Mouse (Mus musculus): ENCODE results near the gene Msl1. TPM values are rescaled to one million over a fixed set of nuclear protein-coding genes. Genes with fewer than 3 reads are reported as not detected.

Gene Msl1
- polyA plus RNA-seq, 1 experiment from 2014 or later, result 17.5 TPM

DNA sequence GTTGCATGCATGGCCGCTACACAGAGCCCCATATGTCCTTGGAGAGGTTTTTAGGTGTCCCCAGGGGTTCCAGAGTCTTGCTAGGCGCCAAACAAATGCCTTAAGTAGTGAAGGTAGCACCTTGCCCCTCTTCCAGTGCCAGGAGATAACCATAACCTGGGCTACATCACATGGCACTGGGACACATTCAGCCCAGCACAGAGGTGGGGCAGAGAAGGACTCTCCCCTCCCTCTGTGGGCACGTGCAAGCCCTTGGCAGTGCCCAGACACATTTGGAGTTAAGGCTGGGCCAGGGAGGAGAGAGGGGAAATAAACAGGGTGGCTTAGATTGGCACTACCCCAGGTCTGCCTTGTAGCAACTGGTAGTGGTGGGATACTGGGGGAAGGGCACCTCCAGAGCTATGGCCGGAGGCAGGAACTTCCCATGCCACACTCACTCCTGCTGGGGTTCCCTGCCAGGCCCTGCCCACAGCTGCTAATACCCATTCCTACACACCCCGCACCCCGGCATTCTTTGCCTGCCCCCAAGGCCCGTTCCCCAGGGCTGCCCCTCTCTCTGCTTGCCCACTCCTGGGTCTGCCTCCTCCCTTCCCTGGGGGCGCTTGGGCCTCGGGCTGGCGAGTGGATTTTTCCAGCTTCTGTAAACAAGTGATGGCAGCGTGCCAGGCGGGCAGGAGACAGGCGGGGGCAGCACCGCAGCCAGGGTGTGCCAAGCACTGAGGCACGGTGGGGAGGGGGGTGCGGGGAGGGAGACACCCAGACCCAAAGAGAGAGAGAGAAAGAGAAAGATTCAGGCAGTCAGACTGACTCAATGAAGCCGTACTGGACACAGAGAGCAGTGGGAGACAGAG is 44.7 kb upstream of the Msl1 start:
- H3K27me3 ChIP-seq (replicated peaks; ENCODE audit: control insufficient read depth, insufficient read depth, low read length), result no peaks in the 10 kb centered on the region
- H3K4me1 ChIP-seq (replicated peaks; ENCODE audit: control insufficient read depth, insufficient read depth, low read length), result peaks cover 89% of the 10 kb centered on the region
- H3K9me3 ChIP-seq (ENCODE audit: control insufficient read depth, low read length), result no peaks in the 10 kb centered on the region
- H3K4me2 ChIP-seq (ENCODE audit: low read length), result peak overlapping the region; percentile 39
- peak overlapping the region; percentile 73 for H3K27ac ChIP-seq (ENCODE audit: low read depth)
- no peak for ATAC-seq (replicated peaks; ENCODE audit: low FRiP score, low TSS enrichment, low read depth)
- WGBS, result 28% methylated on average over 17 of the region's 17 CpGs
- no peak overlapping the region for H3K4me3 ChIP-seq (ENCODE audit: low read depth, low read length)
- no peak for DNase-seq (ENCODE audit: low spot score)
- H3K9ac ChIP-seq (ENCODE audit: low read length), result 0 out of 2 replicates have a peak overlapping the region, but pooled peaks have one; percentile 22
- H3K36me3 ChIP-seq (ENCODE audit: control insufficient read depth, insufficient read depth, low read length), result peaks cover 14% of the 10 kb centered on the region

DNA sequence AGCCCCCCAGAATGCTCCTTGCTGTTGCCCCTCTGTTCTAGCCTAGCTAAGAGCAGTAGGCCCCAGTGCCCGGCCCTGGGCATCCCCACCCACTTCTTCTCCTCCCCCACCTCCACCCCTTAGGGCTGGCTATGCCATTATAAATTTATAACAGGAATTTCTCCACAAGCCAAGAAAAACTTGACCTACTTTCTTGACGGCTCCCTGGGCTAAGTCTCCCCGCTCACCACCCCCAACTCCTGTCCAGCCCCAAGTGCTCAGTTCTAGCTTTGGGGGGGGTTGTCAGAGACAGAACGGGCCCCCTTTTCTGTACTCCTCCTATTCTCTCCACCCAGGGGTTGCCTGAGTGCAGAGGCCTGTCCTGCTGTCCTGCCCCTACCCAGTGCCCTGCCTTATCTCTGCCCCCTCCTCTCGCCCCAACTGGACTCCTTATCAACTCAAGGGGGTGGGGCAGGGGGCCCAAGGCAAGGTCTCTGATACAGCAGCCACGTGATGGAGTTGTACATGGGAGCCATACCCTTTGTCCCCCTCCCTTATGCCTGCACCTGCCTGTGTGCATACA is 44.0 kb upstream of the Msl1 start:
- H3K27me3 ChIP-seq (replicated peaks; ENCODE audit: control insufficient read depth, insufficient read depth, low read length), result no peaks in the 10 kb centered on the region
- 0 out of 2 replicates have a peak overlapping the region, but pooled peaks have one; percentile 22 for H3K9ac ChIP-seq (ENCODE audit: low read length)
- peaks cover 21% of the 10 kb centered on the region for H3K36me3 ChIP-seq (ENCODE audit: control insufficient read depth, insufficient read depth, low read length)
- peak overlapping the region; percentile 39 for H3K4me2 ChIP-seq (ENCODE audit: low read length)
- H3K4me1 ChIP-seq (replicated peaks; ENCODE audit: control insufficient read depth, insufficient read depth, low read length), result peaks cover 86% of the 10 kb centered on the region
- 0 out of 2 replicates have a peak overlapping the region, but pooled peaks have one; percentile 1 for H3K4me3 ChIP-seq (ENCODE audit: low read depth, low read length)
- no peaks in the 10 kb centered on the region for H3K9me3 ChIP-seq (ENCODE audit: control insufficient read depth, low read length)
- ATAC-seq (replicated peaks; ENCODE audit: low FRiP score, low TSS enrichment, low read depth) (peak; percentile 50), DNase-seq (ENCODE audit: low spot score) (no peak)
- H3K27ac ChIP-seq (ENCODE audit: low read depth), result peak overlapping the region; percentile 73
- 28% methylated on average over 6 of the region's 6 CpGs for WGBS

DNA sequence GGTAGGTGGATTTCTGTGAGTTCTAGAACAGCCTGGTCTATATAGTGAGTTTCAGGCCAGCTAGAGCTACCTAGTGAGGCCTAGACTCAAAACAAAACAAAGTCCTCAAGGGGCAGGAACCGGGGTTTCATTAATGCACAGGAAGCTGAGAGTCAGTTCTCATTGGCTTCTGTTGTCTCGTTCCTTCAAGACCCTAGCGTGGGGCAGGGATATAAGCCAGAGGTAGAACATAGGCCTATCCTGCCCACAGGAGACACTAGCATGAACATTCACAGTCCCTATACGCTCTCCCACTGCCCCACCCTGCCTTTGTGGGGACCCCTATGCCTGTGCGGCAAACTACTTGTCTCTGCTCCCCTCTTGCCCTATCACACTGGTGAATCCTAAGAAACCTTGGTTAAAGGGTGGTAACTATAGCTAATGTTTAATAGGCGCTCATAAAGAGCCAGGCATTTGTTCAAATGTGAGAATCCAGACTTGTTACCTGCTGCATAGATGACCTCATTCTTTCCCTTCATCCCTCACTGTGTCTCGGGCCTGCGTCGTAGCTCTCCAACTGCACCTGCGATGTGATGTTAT is 42.7 kb upstream of the Msl1 start:
- Histone ChIP-seq H3K27ac (ENCODE audit: low read depth) (peak overlapping the region; percentile 73), H3K4me3 (ENCODE audit: low read depth, low read length) (no peak overlapping the region), H3K4me2 (ENCODE audit: low read length) (0 out of 2 replicates have a peak overlapping the region, but pooled peaks have one; percentile 1), H3K4me1 (replicated peaks; ENCODE audit: control insufficient read depth, insufficient read depth, low read length) (peaks cover 77% of the 10 kb centered on the region), H3K9me3 (ENCODE audit: control insufficient read depth, low read length) (no peaks in the 10 kb centered on the region), H3K27me3 (replicated peaks; ENCODE audit: control insufficient read depth, insufficient read depth, low read length) (no peaks in the 10 kb centered on the region), H3K9ac (ENCODE audit: low read length) (no peak overlapping the region), H3K36me3 (ENCODE audit: control insufficient read depth, insufficient read depth, low read length) (peaks cover 34% of the 10 kb centered on the region)
- DNase-seq (ENCODE audit: low spot score) (no peak), ATAC-seq (replicated peaks; ENCODE audit: low FRiP score, low TSS enrichment, low read depth) (no peak)
- whole genome bisulfite sequencing, result 74% methylated on average over 10 of the region's 10 CpGs

GRCm38 (mm10) chr11:98753264-98753663 is 42.1 kb upstream of the Msl1 start:
- 94% methylated on average over 5 of the region's 5 CpGs for WGBS
- H3K4me1 ChIP-seq (replicated peaks; ENCODE audit: control insufficient read depth, insufficient read depth, low read length), result peaks cover 71% of the 10 kb centered on the region
- H3K9ac ChIP-seq (ENCODE audit: low read length), result no peak overlapping the region

GRCm38 (mm10) chr11:98754151-98754620 is 41.1 kb upstream of the Msl1 start:
- ATAC-seq (replicated peaks; ENCODE audit: low FRiP score, low TSS enrichment, low read depth) (no peak), DNase-seq (ENCODE audit: low spot score) (no peak)
- Histone ChIP-seq H3K27me3 (replicated peaks; ENCODE audit: control insufficient read depth, insufficient read depth, low read length) (no peaks in the 10 kb centered on the region), H3K4me2 (ENCODE audit: low read length) (no peak overlapping the region), H3K4me3 (ENCODE audit: low read depth, low read length) (no peak overlapping the region), H3K27ac (ENCODE audit: low read depth) (peak overlapping the region; percentile 54; the same call in 1 of the 2 replicates), H3K9ac (ENCODE audit: low read length) (no peak overlapping the region), H3K4me1 (replicated peaks; ENCODE audit: control insufficient read depth, insufficient read depth, low read length) (peaks cover 62% of the 10 kb centered on the region), H3K9me3 (ENCODE audit: control insufficient read depth, low read length) (no peaks in the 10 kb centered on the region), H3K36me3 (ENCODE audit: control insufficient read depth, insufficient read depth, low read length) (peaks cover 44% of the 10 kb centered on the region)
- 64% methylated on average over 9 of the region's 9 CpGs for WGBS

More at GRCm38 (mm10) chr11:98753264-98753663, 42.1 kb upstream of the Msl1 start:
- Histone ChIP-seq H3K4me2 (ENCODE audit: low read length) (no peak overlapping the region), H3K27me3 (replicated peaks; ENCODE audit: control insufficient read depth, insufficient read depth, low read length) (no peaks in the 10 kb centered on the region), H3K4me3 (ENCODE audit: low read depth, low read length) (no peak overlapping the region), H3K9me3 (ENCODE audit: control insufficient read depth, low read length) (no peaks in the 10 kb centered on the region), H3K36me3 (ENCODE audit: control insufficient read depth, insufficient read depth, low read length) (peaks cover 37% of the 10 kb centered on the region), H3K27ac (ENCODE audit: low read depth) (no peak overlapping the region)
- ATAC-seq (replicated peaks; ENCODE audit: low FRiP score, low TSS enrichment, low read depth), result no peak
- no peak for DNase-seq (ENCODE audit: low spot score)

DNA sequence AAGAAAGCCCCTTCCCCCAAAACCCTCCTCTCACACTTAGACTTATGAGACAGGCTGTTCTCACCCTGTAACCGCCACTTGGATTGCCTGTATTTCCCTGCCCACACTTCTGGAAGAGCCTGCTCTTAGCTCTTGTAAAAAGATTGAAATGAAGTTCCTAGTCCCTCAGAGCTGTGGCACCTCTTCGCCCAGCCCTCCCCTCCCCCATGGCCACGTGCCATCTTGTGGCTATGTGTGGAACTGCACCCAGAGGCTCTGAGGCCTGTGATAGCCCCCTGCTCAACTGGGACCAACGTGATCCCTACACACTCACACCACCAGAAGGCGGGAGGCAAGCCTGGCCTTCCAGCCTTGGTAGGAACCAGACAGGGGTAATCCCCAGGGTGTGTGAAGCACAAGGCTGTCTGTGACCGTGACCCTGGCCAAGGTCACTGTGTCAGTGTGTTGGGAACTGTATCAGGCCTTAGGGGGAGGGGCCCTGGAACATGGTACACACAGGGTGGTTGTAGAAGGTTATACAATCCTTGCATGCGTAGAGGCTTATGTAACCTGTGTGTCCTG is 40.6 kb upstream of the Msl1 start:
- 21% methylated on average over 7 of the region's 7 CpGs for WGBS
- H3K36me3 ChIP-seq (ENCODE audit: control insufficient read depth, insufficient read depth, low read length), result peaks cover 47% of the 10 kb centered on the region
- no peak overlapping the region for H3K4me2 ChIP-seq (ENCODE audit: low read length)
- H3K4me3 ChIP-seq (ENCODE audit: low read depth, low read length), result no peak overlapping the region
- H3K27ac ChIP-seq (ENCODE audit: low read depth), result peak overlapping the region; percentile 54; the same call in 1 of the 2 replicates
- H3K9ac ChIP-seq (ENCODE audit: low read length), result no peak overlapping the region
- H3K27me3 ChIP-seq (replicated peaks; ENCODE audit: control insufficient read depth, insufficient read depth, low read length), result no peaks in the 10 kb centered on the region
- H3K4me1 ChIP-seq (replicated peaks; ENCODE audit: control insufficient read depth, insufficient read depth, low read length), result peaks cover 56% of the 10 kb centered on the region
- ATAC-seq (replicated peaks; ENCODE audit: low FRiP score, low TSS enrichment, low read depth), result 0 out of 2 replicates have a peak, but pooled peaks have one; percentile 13
- DNase-seq (ENCODE audit: low spot score), result peak; percentile 90
- H3K9me3 ChIP-seq (ENCODE audit: control insufficient read depth, low read length), result no peaks in the 10 kb centered on the region

DNA sequence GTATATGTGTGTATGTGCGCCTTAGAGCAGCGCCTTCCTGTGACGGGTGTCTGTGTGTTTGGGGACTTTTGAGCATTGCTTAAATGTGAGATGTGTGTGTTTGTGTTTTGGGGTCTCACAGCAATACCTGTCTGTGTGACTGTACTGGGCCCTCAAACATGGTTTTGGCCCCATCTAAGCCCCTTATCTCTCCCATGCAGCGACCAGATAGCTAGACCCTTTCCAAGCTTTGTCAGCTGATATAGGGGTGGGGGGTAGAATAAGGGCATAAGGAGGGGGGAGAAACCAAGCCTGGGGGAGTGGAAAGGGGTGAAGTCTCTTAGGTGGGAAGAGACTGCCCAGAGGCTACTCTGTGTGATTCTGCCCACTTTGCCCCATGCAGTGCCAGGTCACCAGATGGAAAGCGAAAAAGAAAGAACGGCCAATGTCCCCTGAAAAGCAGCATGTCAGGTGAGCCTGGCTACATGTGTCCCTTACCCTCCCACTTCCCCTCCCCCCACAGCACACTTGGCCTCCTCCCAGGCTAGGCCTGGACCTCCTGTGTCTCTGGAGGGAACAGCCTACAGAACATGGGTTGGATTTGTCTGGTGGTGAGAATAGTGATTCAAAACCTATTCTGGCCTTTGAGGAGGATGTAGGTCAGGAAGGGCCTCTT is 39.5 kb upstream of the Msl1 start:
- H3K36me3 ChIP-seq (ENCODE audit: control insufficient read depth, insufficient read depth, low read length), result peaks cover 59% of the 10 kb centered on the region
- H3K4me3 ChIP-seq (ENCODE audit: low read depth, low read length), result no peak overlapping the region
- no peak for ATAC-seq (replicated peaks; ENCODE audit: low FRiP score, low TSS enrichment, low read depth)
- H3K27ac ChIP-seq (ENCODE audit: low read depth), result no peak overlapping the region
- peaks cover 45% of the 10 kb centered on the region for H3K4me1 ChIP-seq (replicated peaks; ENCODE audit: control insufficient read depth, insufficient read depth, low read length)
- no peak for DNase-seq (ENCODE audit: low spot score)
- no peaks in the 10 kb centered on the region for H3K9me3 ChIP-seq (ENCODE audit: control insufficient read depth, low read length)
- WGBS, result 91% methylated on average over 6 of the region's 6 CpGs
- no peak overlapping the region for H3K4me2 ChIP-seq (ENCODE audit: low read length)
- H3K27me3 ChIP-seq (replicated peaks; ENCODE audit: control insufficient read depth, insufficient read depth, low read length), result no peaks in the 10 kb centered on the region
- H3K9ac ChIP-seq (ENCODE audit: low read length), result no peak overlapping the region

DNA sequence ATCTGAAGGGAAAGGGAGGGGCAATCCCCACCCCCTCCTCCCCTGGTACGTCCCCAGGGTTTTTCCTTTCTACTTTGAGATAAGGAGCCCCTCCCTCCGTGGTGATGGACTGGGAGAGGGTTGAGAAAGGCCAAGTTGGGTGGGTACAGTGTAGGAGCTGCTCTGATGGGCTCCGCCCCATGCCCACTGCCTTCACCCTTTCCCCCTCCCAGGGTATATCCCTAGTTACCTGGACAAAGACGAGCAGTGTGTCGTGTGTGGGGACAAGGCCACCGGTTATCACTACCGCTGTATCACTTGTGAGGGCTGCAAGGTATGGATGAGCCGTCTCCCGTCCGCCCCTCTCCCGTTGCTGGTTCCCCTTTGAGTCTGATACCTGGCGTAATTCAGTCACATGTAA is 38.6 kb upstream of the Msl1 start:
- H3K4me3 ChIP-seq (ENCODE audit: low read depth, low read length), result no peak overlapping the region

More for the DNA sequence above, 38.6 kb upstream of the Msl1 start:
- Histone ChIP-seq H3K27me3 (replicated peaks; ENCODE audit: control insufficient read depth, insufficient read depth, low read length) (no peaks in the 10 kb centered on the region), H3K36me3 (ENCODE audit: control insufficient read depth, insufficient read depth, low read length) (peaks cover 68% of the 10 kb centered on the region), H3K4me2 (ENCODE audit: low read length) (no peak overlapping the region), H3K9ac (ENCODE audit: low read length) (no peak overlapping the region), H3K27ac (ENCODE audit: low read depth) (no peak overlapping the region), H3K4me1 (replicated peaks; ENCODE audit: control insufficient read depth, insufficient read depth, low read length) (peaks cover 36% of the 10 kb centered on the region), H3K9me3 (ENCODE audit: control insufficient read depth, low read length) (no peaks in the 10 kb centered on the region)
- WGBS, result 83% methylated on average over 12 of the region's 12 CpGs
- DNase-seq (ENCODE audit: low spot score), result no peak
- no peak for ATAC-seq (replicated peaks; ENCODE audit: low FRiP score, low TSS enrichment, low read depth)

Data from intestine, embryonic 14.5 days (tissue).